Mouse (Mus musculus) cerebellum, postnatal 36 days (tissue): ENCODE measurements around the gene Hist2h3c2.
A peak's percentile ranks its signal among the peaks of the same experiment; 100 is the strongest.
"Not testable (repeated sequence)": the region's sequence is repeated elsewhere in the genome, so short reads cannot be mapped to it uniquely, and the experiment has no call there.

Source experiments
- DNase-seq, 2 experiments: peaks; one replicate each; pipeline ENCODE4 v3.0.0; 2021 to 2022; ENCODE audit warnings: mixed read lengths in 2 of 2

Hist2h3c2 gene

GRCm38 (mm10) chr3:96260220-96260619 is 21.3 kb upstream of the Hist2h3c2 start:
- DNase-seq: no peak

GRCm38 (mm10) chr3:96257190-96257589 is 18.3 kb upstream of the Hist2h3c2 start:
- no peak for DNase-seq

GRCm38 (mm10) chr3:96255926-96256593 is 17.1 kb upstream of the Hist2h3c2 start:
- DNase-seq: no peak

- no peak for DNase-seq
Measured at GRCm38 (mm10) chr3:96254683-96255355, 15.9 kb upstream of the Hist2h3c2 start.

- no peak for DNase-seq
Measured at GRCm38 (mm10) chr3:96251787-96252186, 12.9 kb upstream of the Hist2h3c2 start.

- DNase-seq: no peak
Measured at GRCm38 (mm10) chr3:96250890-96251289, 12.0 kb upstream of the Hist2h3c2 start.

GRCm38 (mm10) chr3:96249034-96249345 is 10.1 kb upstream of the Hist2h3c2 start:
- DNase-seq: no peak

GRCm38 (mm10) chr3:96248141-96249033 is 9.5 kb upstream of the Hist2h3c2 start:
- no peak for DNase-seq

GRCm38 (mm10) chr3:96247356-96248140 is 8.6 kb upstream of the Hist2h3c2 start:
- no peak for DNase-seq

GRCm38 (mm10) chr3:96246427-96246856 is 7.5 kb upstream of the Hist2h3c2 start, which contains the start of gene Hist2h3c1:
TSS of gene Hist2h3c1 (plus strand) at chr3:96246685.
- DNase-seq: not testable (repeated sequence)

GRCm38 (mm10) chr3:96246018-96246417 is 7.1 kb upstream of the Hist2h3c2 start:
- DNase-seq: not testable (repeated sequence)

- DNase-seq: peak; percentile 88 to 90
Measured at GRCm38 (mm10) chr3:96245003-96245886, 6.3 kb upstream of the Hist2h3c2 start, which contains the start of gene Hist2h2aa1. TSS of gene Hist2h2aa1 (plus strand) at chr3:96245497.

GRCm38 (mm10) chr3:96243921-96244572 is 5.1 kb upstream of the Hist2h3c2 start:
- no peak for DNase-seq

- no peak for DNase-seq
Measured at GRCm38 (mm10) chr3:96240799-96241197, 1.9 kb upstream of the Hist2h3c2 start.

GRCm38 (mm10) chr3:96239949-96240798 is 1.2 kb upstream of the Hist2h3c2 start, which contains the start of gene Hist2h2aa2:
TSS of gene Hist2h2aa2 (minus strand) at chr3:96240276.
- peak; percentile 95 to 100 for DNase-seq

GRCm38 (mm10) chr3:96237904-96238511 is 919 bp downstream of the Hist2h3c2 start:
- no peak for DNase-seq

- no peak for DNase-seq
Measured at GRCm38 (mm10) chr3:96237335-96237903, 1.5 kb downstream of the Hist2h3c2 start.

GRCm38 (mm10) chr3:96236834-96237334 is 2.0 kb downstream of the Hist2h3c2 start:
- DNase-seq: no peak

GRCm38 (mm10) chr3:96235836-96236235 is 3.1 kb downstream of the Hist2h3c2 start:
- DNase-seq: no peak
